Mouse (Mus musculus): ENCODE measurements around the gene Vill. TPM values are rescaled to one million over a fixed set of nuclear protein-coding genes. Genes with fewer than 3 reads are reported as not detected.

The Vill gene
- polyA plus RNA-seq, 1 experiment from 2014 or later = 9.0 TPM

GRCm38 (mm10) chr9:119033111-119033921 is 19.3 kb upstream of the Vill start:
- Histone ChIP-seq H3K9me3 (replicated peaks; ENCODE audit: control insufficient read depth, low read length) (no peaks in the 10 kb centered on the region), H3K4me2 (ENCODE audit: low read depth, low read length) (no peak overlapping the region), H3K4me1 (ENCODE audit: control insufficient read depth, insufficient read depth, low read length) (peaks cover 16% of the 10 kb centered on the region), H3K4me3 (ENCODE audit: low read length) (no peak overlapping the region), H3K36me3 (ENCODE audit: control insufficient read depth, insufficient read depth) (peaks cover 21% of the 10 kb centered on the region), H3K27ac (ENCODE audit: low read length) (no peak overlapping the region), H3K9ac (ENCODE audit: low read length) (no peak overlapping the region), H3K27me3 (ENCODE audit: control insufficient read depth, insufficient read depth, low read length) (no peaks in the 10 kb centered on the region)
- no peak for ATAC-seq (replicated peaks; ENCODE audit: extremely low read depth, insufficient read depth, low FRiP score)
- WGBS = 82% methylated on average over 19 of the region's 19 CpGs

GRCm38 (mm10) chr9:119034069-119034468 is 18.5 kb upstream of the Vill start:
- ATAC-seq (replicated peaks; ENCODE audit: extremely low read depth, insufficient read depth, low FRiP score) = no peak
- no peaks in the 10 kb centered on the region for H3K27me3 ChIP-seq (ENCODE audit: control insufficient read depth, insufficient read depth, low read length)
- 89% methylated on average over 8 of the region's 8 CpGs for WGBS
- H3K9ac ChIP-seq (ENCODE audit: low read length) = no peak overlapping the region
- H3K36me3 ChIP-seq (ENCODE audit: control insufficient read depth, insufficient read depth) = peaks cover 24% of the 10 kb centered on the region
- no peak overlapping the region for H3K4me3 ChIP-seq (ENCODE audit: low read length)
- no peaks in the 10 kb centered on the region for H3K9me3 ChIP-seq (replicated peaks; ENCODE audit: control insufficient read depth, low read length)
- no peak overlapping the region for H3K27ac ChIP-seq (ENCODE audit: low read length)
- H3K4me1 ChIP-seq (ENCODE audit: control insufficient read depth, insufficient read depth, low read length) = peaks cover 16% of the 10 kb centered on the region
- no peak overlapping the region for H3K4me2 ChIP-seq (ENCODE audit: low read depth, low read length)

- Histone ChIP-seq H3K27ac (ENCODE audit: low read length) (no peak overlapping the region), H3K4me2 (ENCODE audit: low read depth, low read length) (no peak overlapping the region), H3K4me3 (ENCODE audit: low read length) (no peak overlapping the region), H3K27me3 (ENCODE audit: control insufficient read depth, insufficient read depth, low read length) (no peaks in the 10 kb centered on the region), H3K9ac (ENCODE audit: low read length) (no peak overlapping the region), H3K4me1 (ENCODE audit: control insufficient read depth, insufficient read depth, low read length) (peaks cover 16% of the 10 kb centered on the region), H3K9me3 (replicated peaks; ENCODE audit: control insufficient read depth, low read length) (no peaks in the 10 kb centered on the region), H3K36me3 (ENCODE audit: control insufficient read depth, insufficient read depth) (peaks cover 26% of the 10 kb centered on the region)
- ATAC-seq (replicated peaks; ENCODE audit: extremely low read depth, insufficient read depth, low FRiP score) = no peak
- WGBS = 87% methylated on average over 29 of the region's 29 CpGs
Measured at GRCm38 (mm10) chr9:119034676-119035665, 17.6 kb upstream of the Vill start.

GRCm38 (mm10) chr9:119035836-119036235 is 16.7 kb upstream of the Vill start:
- Histone ChIP-seq H3K4me2 (ENCODE audit: low read depth, low read length) (no peak overlapping the region), H3K9ac (ENCODE audit: low read length) (no peak overlapping the region), H3K4me3 (ENCODE audit: low read length) (no peak overlapping the region), H3K9me3 (replicated peaks; ENCODE audit: control insufficient read depth, low read length) (no peaks in the 10 kb centered on the region), H3K36me3 (ENCODE audit: control insufficient read depth, insufficient read depth) (peaks cover 18% of the 10 kb centered on the region), H3K27me3 (ENCODE audit: control insufficient read depth, insufficient read depth, low read length) (no peaks in the 10 kb centered on the region), H3K4me1 (ENCODE audit: control insufficient read depth, insufficient read depth, low read length) (peaks cover 16% of the 10 kb centered on the region), H3K27ac (ENCODE audit: low read length) (no peak overlapping the region)
- 41% methylated on average over 7 of the region's 7 CpGs for WGBS
- ATAC-seq (replicated peaks; ENCODE audit: extremely low read depth, insufficient read depth, low FRiP score) = 0 out of 2 replicates have a peak, but pooled peaks have one; percentile 30

- peaks cover 12% of the 10 kb centered on the region for H3K4me1 ChIP-seq (ENCODE audit: control insufficient read depth, insufficient read depth, low read length)
- no peaks in the 10 kb centered on the region for H3K9me3 ChIP-seq (replicated peaks; ENCODE audit: control insufficient read depth, low read length)
- ATAC-seq (replicated peaks; ENCODE audit: extremely low read depth, insufficient read depth, low FRiP score) = no peak
- H3K36me3 ChIP-seq (ENCODE audit: control insufficient read depth, insufficient read depth) = peaks cover 18% of the 10 kb centered on the region
- H3K27ac ChIP-seq (ENCODE audit: low read length) = peak overlapping the region; percentile 17; the same call in 1 of the 2 replicates
- no peaks in the 10 kb centered on the region for H3K27me3 ChIP-seq (ENCODE audit: control insufficient read depth, insufficient read depth, low read length)
- no peak overlapping the region for H3K9ac ChIP-seq (ENCODE audit: low read length)
- 56% methylated on average over 15 of the region's 15 CpGs for WGBS
- no peak overlapping the region for H3K4me2 ChIP-seq (ENCODE audit: low read depth, low read length)
- H3K4me3 ChIP-seq (ENCODE audit: low read length) = no peak overlapping the region
Measured at GRCm38 (mm10) chr9:119037076-119037730, 15.4 kb upstream of the Vill start.

GRCm38 (mm10) chr9:119038574-119038973 is 14.0 kb upstream of the Vill start:
- Histone ChIP-seq H3K4me2 (ENCODE audit: low read depth, low read length) (no peak overlapping the region), H3K4me1 (ENCODE audit: control insufficient read depth, insufficient read depth, low read length) (peaks cover 10% of the 10 kb centered on the region; the same call in 1 of the 2 replicates), H3K4me3 (ENCODE audit: low read length) (no peak overlapping the region), H3K27ac (ENCODE audit: low read length) (no peak overlapping the region), H3K9ac (ENCODE audit: low read length) (no peak overlapping the region), H3K36me3 (ENCODE audit: control insufficient read depth, insufficient read depth) (peaks cover 21% of the 10 kb centered on the region), H3K27me3 (ENCODE audit: control insufficient read depth, insufficient read depth, low read length) (no peaks in the 10 kb centered on the region), H3K9me3 (replicated peaks; ENCODE audit: control insufficient read depth, low read length) (no peaks in the 10 kb centered on the region)
- 69% methylated on average over 3 of the region's 3 CpGs for WGBS
- ATAC-seq (replicated peaks; ENCODE audit: extremely low read depth, insufficient read depth, low FRiP score) = no peak

- Histone ChIP-seq H3K4me2 (ENCODE audit: low read depth, low read length) (no peak overlapping the region), H3K27me3 (ENCODE audit: control insufficient read depth, insufficient read depth, low read length) (no peaks in the 10 kb centered on the region), H3K27ac (ENCODE audit: low read length) (no peak overlapping the region), H3K4me1 (ENCODE audit: control insufficient read depth, insufficient read depth, low read length) (peaks cover 10% of the 10 kb centered on the region; the same call in 1 of the 2 replicates), H3K36me3 (ENCODE audit: control insufficient read depth, insufficient read depth) (peaks cover 17% of the 10 kb centered on the region), H3K9ac (ENCODE audit: low read length) (no peak overlapping the region), H3K9me3 (replicated peaks; ENCODE audit: control insufficient read depth, low read length) (no peaks in the 10 kb centered on the region), H3K4me3 (ENCODE audit: low read length) (no peak overlapping the region)
- 90% methylated on average over 15 of the region's 15 CpGs for WGBS
- ATAC-seq (replicated peaks; ENCODE audit: extremely low read depth, insufficient read depth, low FRiP score) = no peak
Measured at GRCm38 (mm10) chr9:119040101-119040775, 12.3 kb upstream of the Vill start.

GRCm38 (mm10) chr9:119048182-119048903 is 4.2 kb upstream of the Vill start:
- ATAC-seq (replicated peaks; ENCODE audit: extremely low read depth, insufficient read depth, low FRiP score) = no peak
- peaks cover 14% of the 10 kb centered on the region for H3K4me1 ChIP-seq (ENCODE audit: control insufficient read depth, insufficient read depth, low read length)
- WGBS = 68% methylated on average over 11 of the region's 11 CpGs

More at GRCm38 (mm10) chr9:119048182-119048903, 4.2 kb upstream of the Vill start:
- H3K4me3 ChIP-seq (ENCODE audit: low read length) = no peak overlapping the region
- no peaks in the 10 kb centered on the region for H3K27me3 ChIP-seq (ENCODE audit: control insufficient read depth, insufficient read depth, low read length)
- no peaks in the 10 kb centered on the region for H3K9me3 ChIP-seq (replicated peaks; ENCODE audit: control insufficient read depth, low read length)
- H3K36me3 ChIP-seq (ENCODE audit: control insufficient read depth, insufficient read depth) = no peaks in the 10 kb centered on the region
- H3K9ac ChIP-seq (ENCODE audit: low read length) = no peak overlapping the region
- H3K27ac ChIP-seq (ENCODE audit: low read length) = no peak overlapping the region
- H3K4me2 ChIP-seq (ENCODE audit: low read depth, low read length) = no peak overlapping the region

Measured in heart, embryonic 16.5 days (tissue).